Mouse (Mus musculus): ENCODE results near the gene 5430419D17Rik. TPM values are rescaled to one million over a fixed set of nuclear protein-coding genes. Genes with fewer than 3 reads are reported as not detected.

5430419D17Rik gene
- not detected for total RNA-seq (2023)

GRCm38 (mm10) chr7:131174121-131174520 lies at the start of gene 5430419D17Rik:
TSS of gene 5430419D17Rik (plus strand) at chr7:131174402.

GRCm38 (mm10) chr7:131146214-131146613 lies 28.0 kb upstream of the 5430419D17Rik start, which contains the start of gene 4933402N03Rik:
TSS of gene 4933402N03Rik (minus strand) at chr7:131146314.

DNA sequence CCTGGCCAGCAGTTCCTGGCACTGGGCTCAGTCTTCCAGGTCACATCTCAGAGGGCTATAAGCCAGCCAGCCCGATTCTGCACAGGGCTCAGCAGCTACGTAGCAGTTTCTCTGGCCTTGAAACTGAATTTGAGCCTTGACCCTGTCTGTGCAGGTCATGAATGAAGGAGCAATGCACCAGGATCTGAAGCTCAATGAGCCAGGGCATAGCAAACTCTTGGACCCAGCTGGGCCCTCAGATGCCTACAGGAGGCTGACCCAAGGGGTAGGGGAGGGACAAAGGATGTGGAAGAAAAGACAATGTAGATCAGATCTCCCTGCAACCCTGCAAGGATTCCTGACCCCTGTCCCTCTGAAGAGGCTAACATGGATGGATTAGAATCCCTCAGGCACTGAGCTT lies 148.0 kb downstream of the 5430419D17Rik start, which contains the start of gene Cuzd1:
Gene Cuzd1, minus strand, starts transcription at position 101 of the 400 bp plus-strand sequence.

GRCm38 (mm10) chr7:131329416-131329815 lies 155.2 kb downstream of the 5430419D17Rik start, which contains the start of gene Fam24b:
TSS of gene Fam24b (minus strand) at chr7:131329516.

DNA sequence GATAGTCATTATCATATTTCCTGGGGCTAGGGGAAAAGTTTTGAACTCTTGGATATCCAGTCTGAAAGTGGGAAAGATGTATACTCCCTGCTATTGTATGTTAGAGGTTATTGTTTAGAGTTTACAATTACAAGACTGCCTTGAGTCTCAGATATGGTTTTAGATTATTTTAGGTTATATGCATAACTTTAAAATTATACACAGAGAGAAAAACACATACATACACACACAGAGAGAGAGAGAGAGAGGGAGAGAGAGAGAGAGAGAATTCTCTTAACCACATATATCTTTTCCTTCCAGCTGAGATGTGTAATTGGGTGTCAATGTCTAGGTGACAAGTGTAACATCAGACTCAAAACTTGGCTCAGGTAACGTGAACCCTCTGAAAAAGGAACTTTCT lies 159.4 kb downstream of the 5430419D17Rik start, which contains the start of gene Fam24a:
Gene Fam24a, plus strand, starts transcription at position 301 of the 400 bp plus-strand sequence.

Other genes with a start within 250 kb of the 5430419D17Rik start
- gene Htra1, start 238.3 kb upstream of the 5430419D17Rik start, total RNA-seq (2023), result 1 to 10 TPM in 1 of 2 experiments, under 1 TPM in 1; 0.67 to 1.5 TPM
- gene Dmbt1, start 142.3 kb upstream of the 5430419D17Rik start, total RNA-seq (2023), result not detected
- not detected for gene 4933402N03Rik, start 28.1 kb upstream of the 5430419D17Rik start, total RNA-seq (2023)
- not detected for gene Cuzd1, start 147.9 kb downstream of the 5430419D17Rik start, total RNA-seq (2023)
- not detected for gene Fam24b, start 155.1 kb downstream of the 5430419D17Rik start, total RNA-seq (2023)
- not detected for gene Fam24a, start 159.5 kb downstream of the 5430419D17Rik start, total RNA-seq (2023)
- 10 to 100 TPM in 1 of 2 experiments, 1 to 10 TPM in 1; 6.6 to 10.3 TPM for gene 2310057M21Rik, start 188.4 kb downstream of the 5430419D17Rik start, total RNA-seq (2023)
- gene Pstk, start 196.7 kb downstream of the 5430419D17Rik start, total RNA-seq (2023), result 10 to 100 TPM; 11.0 to 15.2 TPM
- gene Ikzf5, start 236.1 kb downstream of the 5430419D17Rik start, total RNA-seq (2023), result 10 to 100 TPM; 37.2 to 50.7 TPM
- gene Acadsb, start 236.2 kb downstream of the 5430419D17Rik start, total RNA-seq (2023), result 10 to 100 TPM; 19.9 to 30.0 TPM

Measured in monocyte, adult 59 days (primary cell).